Mouse (Mus musculus): Measurements from ENCODE around the gene Fmnl2.

DNA sequence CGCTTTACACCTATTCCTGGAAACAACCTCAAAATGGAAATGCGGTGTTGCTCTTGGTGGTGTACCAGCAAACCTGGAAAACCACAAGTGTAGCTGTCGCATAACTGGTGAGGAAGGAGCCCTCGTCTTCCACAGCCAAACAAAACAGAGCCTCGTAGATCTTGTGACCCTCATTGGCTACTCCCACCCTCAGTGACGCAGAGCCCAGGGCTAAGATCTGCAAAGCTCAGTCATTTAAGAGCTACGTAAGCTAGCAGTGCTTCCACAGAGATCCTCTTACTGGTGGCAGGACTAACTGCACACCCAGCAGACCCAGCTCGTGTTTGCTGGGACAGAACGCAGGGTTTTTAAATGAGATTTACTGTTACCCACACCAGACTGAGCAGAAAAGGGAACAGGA lies 237.4 kb downstream of the Fmnl2 start:
- TF ChIP-seq CHD2 (IDR thresholded peaks at IDR 0.05; ENCODE audit: low read depth, low read length) (no peak), HCFC1 (IDR thresholded peaks at IDR 0.05; ENCODE audit: borderline replicate concordance, insufficient read depth, low read length) (no peak), ZC3H11A (IDR thresholded peaks at IDR 0.05; ENCODE audit: borderline replicate concordance, low read depth, low read length) (no peak), ZNF384 (IDR thresholded peaks at IDR 0.05; ENCODE audit: low read depth, low read length) (no peak), MAFK (IDR thresholded peaks at IDR 0.05; ENCODE audit: insufficient read depth, low read depth, low read length) (no peak)
